ENCODE assay signal across 15 mouse cellular contexts in genomic region chr19:3872373-3872772, GRCm38 (mm10). TPM values are rescaled to one million over a fixed set of nuclear protein-coding genes. Genes with fewer than 3 reads are reported as not detected.
DNase-seq lines count a peak whose midpoint lies in the region; ATAC-seq and TF ChIP-seq lines count a peak whose summit lies in the region.
"Had no signal": no experiment of that assay in that cellular context is flagged by ENCODE, and none has a peak within 500 bp of the region (broad histone marks: within the 10 kb centered on the region; RNA-seq: fewer than 3 reads in every experiment).

No protein-coding gene starts in this region.

- H3K9ac ChIP-seq in hindbrain, postnatal 0 days (replicated peaks; ENCODE audit: low read length), result no peak overlapping the region
- H3K9ac ChIP-seq in midbrain, postnatal 0 days (replicated peaks; ENCODE audit: low read length, poor library complexity, severe bottlenecking), result no peak overlapping the region
- H3K9ac ChIP-seq in midbrain, embryonic 15.5 days, result no peak overlapping the region
- H3K9ac ChIP-seq: liver, embryonic 12.5 days; stomach, embryonic 15.5 days had no signal

- no peaks in the 10 kb centered on the region for H3K36me3 ChIP-seq in hindbrain, postnatal 0 days (ENCODE audit: insufficient read depth, low read length)
- peaks cover 23% of the 10 kb centered on the region for H3K36me3 ChIP-seq in hindbrain, embryonic 10.5 days
- peaks cover 4% of the 10 kb centered on the region; the same call in 1 of the 2 replicates for H3K36me3 ChIP-seq in midbrain, postnatal 0 days (ENCODE audit: insufficient read depth, low read length)
- H3K36me3 ChIP-seq in midbrain, embryonic 15.5 days (replicated peaks), result no peaks in the 10 kb centered on the region

- 42% methylated on average over 4 of the region's 4 CpGs for whole genome bisulfite sequencing in hindbrain, postnatal 0 days
- WGBS in hindbrain, embryonic 10.5 days, result 85% methylated on average over 4 of the region's 4 CpGs
- 60% methylated on average over 4 of the region's 4 CpGs for WGBS in midbrain, postnatal 0 days
- WGBS in midbrain, embryonic 15.5 days, result 59% methylated on average over 4 of the region's 4 CpGs

- H3K4me2 ChIP-seq in hindbrain, postnatal 0 days (ENCODE audit: low read depth, low read length), result no peak overlapping the region
- no peak overlapping the region for H3K4me2 ChIP-seq in midbrain, postnatal 0 days (ENCODE audit: low read depth, low read length, poor library complexity, severe bottlenecking)
- no peak overlapping the region for H3K4me2 ChIP-seq in midbrain, embryonic 15.5 days
- H3K4me2 ChIP-seq: liver, embryonic 12.5 days; stomach, embryonic 15.5 days had no signal

- ATAC-seq in hindbrain, postnatal 0 days, result no peak
- no peak for ATAC-seq in midbrain, postnatal 0 days (ENCODE audit: low FRiP score)
- no peak for ATAC-seq in midbrain, embryonic 15.5 days (replicated peaks)
- ATAC-seq: activated CD4-positive, CD25-positive, alpha-beta regulatory T cell, adult 4 months; hindbrain, embryonic 16.5 days; liver, embryonic 12.5 days had no signal

- no peak overlapping the region for H3K4me3 ChIP-seq in hindbrain, postnatal 0 days (ENCODE audit: low read length)
- no peak overlapping the region for H3K4me3 ChIP-seq in hindbrain, embryonic 10.5 days
- no peak overlapping the region for H3K4me3 ChIP-seq in midbrain, postnatal 0 days (ENCODE audit: low read depth, low read length)
- no peak overlapping the region for H3K4me3 ChIP-seq in midbrain, embryonic 15.5 days
- H3K4me3 ChIP-seq: erythroblast, embryonic 14.5 days; liver, embryonic 12.5 days; megakaryocyte, embryonic 14.5 days; stomach, embryonic 15.5 days had no signal

- H3K9me3 ChIP-seq in hindbrain, postnatal 0 days (ENCODE audit: low read length), result no peaks in the 10 kb centered on the region
- H3K9me3 ChIP-seq in hindbrain, embryonic 10.5 days, result no peaks in the 10 kb centered on the region
- no peaks in the 10 kb centered on the region for H3K9me3 ChIP-seq in midbrain, postnatal 0 days (ENCODE audit: low read length)
- H3K9me3 ChIP-seq in midbrain, embryonic 15.5 days, result no peaks in the 10 kb centered on the region
- H3K9me3 ChIP-seq: liver, embryonic 12.5 days; megakaryocyte, embryonic 14.5 days; stomach, embryonic 15.5 days had no signal

- H3K27me3 ChIP-seq in hindbrain, postnatal 0 days (ENCODE audit: insufficient read depth, low read length), result no peaks in the 10 kb centered on the region
- no peaks in the 10 kb centered on the region for H3K27me3 ChIP-seq in hindbrain, embryonic 10.5 days (ENCODE audit: insufficient read depth, poor library complexity, severe bottlenecking)
- H3K27me3 ChIP-seq in midbrain, postnatal 0 days (ENCODE audit: insufficient read depth, low read length), result no peaks in the 10 kb centered on the region
- H3K27me3 ChIP-seq in midbrain, embryonic 15.5 days (replicated peaks), result no peaks in the 10 kb centered on the region
- H3K27me3 ChIP-seq: liver, embryonic 12.5 days; megakaryocyte, embryonic 14.5 days; stomach, embryonic 15.5 days had no signal

- TF ChIP-seq CTCF in hindbrain, postnatal 0 days (IDR thresholded peaks at IDR 0.05; ENCODE audit: low read depth), result no peak
- TF ChIP-seq CTCF in midbrain, postnatal 0 days (IDR thresholded peaks at IDR 0.05), result no peak

- H3K4me1 ChIP-seq in hindbrain, postnatal 0 days (ENCODE audit: insufficient read depth, low read length), result no peaks in the 10 kb centered on the region
- H3K4me1 ChIP-seq in hindbrain, embryonic 10.5 days (replicated peaks), result no peaks in the 10 kb centered on the region
- no peaks in the 10 kb centered on the region for H3K4me1 ChIP-seq in midbrain, postnatal 0 days (ENCODE audit: insufficient read depth, low read length)
- no peaks in the 10 kb centered on the region for H3K4me1 ChIP-seq in midbrain, embryonic 15.5 days
- H3K4me1 ChIP-seq: liver, embryonic 12.5 days had no signal

- H3K27ac ChIP-seq in hindbrain, postnatal 0 days, result no peak overlapping the region
- no peak overlapping the region for H3K27ac ChIP-seq in hindbrain, embryonic 10.5 days
- H3K27ac ChIP-seq in midbrain, postnatal 0 days (ENCODE audit: low read depth, low read length), result no peak overlapping the region
- no peak overlapping the region for H3K27ac ChIP-seq in midbrain, embryonic 15.5 days
- H3K27ac ChIP-seq: liver, embryonic 12.5 days; stomach, embryonic 15.5 days had no signal

- DNase-seq in adrenal gland, postnatal 14 days, result peak; percentile 57
- DNase-seq in adrenal gland, postnatal 4 days (ENCODE audit: low spot score in 2 of 2), result no peak
- peak; percentile 29 for DNase-seq in hindbrain, postnatal 0 days (ENCODE audit: low spot score)
- no peak for DNase-seq in hindbrain, embryonic 10.5 days (ENCODE audit: low spot score)
- peak; percentile 29 for DNase-seq in midbrain, postnatal 0 days (ENCODE audit: low spot score)
- DNase-seq in kidney, postnatal 36 days, result peak; percentile 64 to 85
- DNase-seq in thymus, postnatal 14 days, result no peak
- DNase-seq: heart, adult 11 months had no signal

RNA-seq across cellular contexts. Expression of gene Chka, which starts 20.8 kb away (rescaled TPM):
- total RNA-seq in adrenal gland, postnatal 14 days (2021), result 52.0 and 82.2 TPM in 2 replicates
- total RNA-seq in adrenal gland, postnatal 4 days (2021), result 10 to 100 TPM; 63.5 to 70.5 TPM
- total RNA-seq in hindbrain, postnatal 0 days (2014; rRNA removed), result 57.3 and 68.9 TPM in 2 replicates
- polyA plus RNA-seq in hindbrain, postnatal 0 days (2015; fragmentation: Nextera tagmentation; extraction: Ambion mirVana), result 53.9 and 57.3 TPM in 2 replicates
- 57.5 and 59.9 TPM in 2 replicates for polyA plus RNA-seq in hindbrain, embryonic 10.5 days (2016; fragmentation: Nextera tagmentation; extraction: Ambion mirVana)
- total RNA-seq in midbrain, postnatal 0 days (2014; rRNA removed), result 62.7 and 69.1 TPM in 2 replicates
- polyA plus RNA-seq in midbrain, postnatal 0 days (2015; fragmentation: Nextera tagmentation; extraction: Ambion mirVana), result 49.6 and 56.3 TPM in 2 replicates
- 65.6 and 66.3 TPM in 2 replicates for polyA plus RNA-seq in midbrain, embryonic 15.5 days (2015; fragmentation: Nextera tagmentation; extraction: Ambion mirVana)

RNA-seq across cellular contexts. Expression of gene Tcirg1, which starts 34.6 kb away (rescaled TPM):
- total RNA-seq in adrenal gland, postnatal 14 days (2021), result 44.3 and 48.8 TPM in 2 replicates
- 10 to 100 TPM; 80.5 to 91.9 TPM for total RNA-seq in adrenal gland, postnatal 4 days (2021)
- total RNA-seq in hindbrain, postnatal 0 days (2014; rRNA removed), result 35.4 and 44.0 TPM in 2 replicates
- polyA plus RNA-seq in hindbrain, postnatal 0 days (2015; fragmentation: Nextera tagmentation; extraction: Ambion mirVana), result 16.8 and 17.3 TPM in 2 replicates
- polyA plus RNA-seq in hindbrain, embryonic 10.5 days (2016; fragmentation: Nextera tagmentation; extraction: Ambion mirVana), result 21.6 and 21.9 TPM in 2 replicates
- 26.0 and 37.5 TPM in 2 replicates for total RNA-seq in midbrain, postnatal 0 days (2014; rRNA removed)
- 13.2 and 14.1 TPM in 2 replicates for polyA plus RNA-seq in midbrain, postnatal 0 days (2015; fragmentation: Nextera tagmentation; extraction: Ambion mirVana)
- polyA plus RNA-seq in midbrain, embryonic 15.5 days (2015; fragmentation: Nextera tagmentation; extraction: Ambion mirVana), result 12.7 and 14.6 TPM in 2 replicates

RNA-seq across cellular contexts. Expression of gene Ndufs8, which starts 40.2 kb away (rescaled TPM):
- total RNA-seq in adrenal gland, postnatal 14 days (2021), result 440 and 447 TPM in 2 replicates
- total RNA-seq in adrenal gland, postnatal 4 days (2021), result 100 to 1,000 TPM; 205 to 212 TPM
- total RNA-seq in hindbrain, postnatal 0 days (2014; rRNA removed), result 212 and 221 TPM in 2 replicates
- 366 and 367 TPM in 2 replicates for polyA plus RNA-seq in hindbrain, postnatal 0 days (2015; fragmentation: Nextera tagmentation; extraction: Ambion mirVana)
- 241 and 279 TPM in 2 replicates for polyA plus RNA-seq in hindbrain, embryonic 10.5 days (2016; fragmentation: Nextera tagmentation; extraction: Ambion mirVana)
- 165 and 197 TPM in 2 replicates for total RNA-seq in midbrain, postnatal 0 days (2014; rRNA removed)
- polyA plus RNA-seq in midbrain, postnatal 0 days (2015; fragmentation: Nextera tagmentation; extraction: Ambion mirVana), result 292 and 333 TPM in 2 replicates
- polyA plus RNA-seq in midbrain, embryonic 15.5 days (2015; fragmentation: Nextera tagmentation; extraction: Ambion mirVana), result 246 and 258 TPM in 2 replicates

RNA-seq across cellular contexts. Expression of gene Aldh3b1, which starts 57.2 kb away (rescaled TPM):
- 57.8 and 73.4 TPM in 2 replicates for total RNA-seq in adrenal gland, postnatal 14 days (2021)
- total RNA-seq in adrenal gland, postnatal 4 days (2021), result 100 to 1,000 TPM; 117 to 121 TPM
- 2.2 and 3.0 TPM in 2 replicates for total RNA-seq in hindbrain, postnatal 0 days (2014; rRNA removed)
- 3.5 and 4.3 TPM in 2 replicates for polyA plus RNA-seq in hindbrain, postnatal 0 days (2015; fragmentation: Nextera tagmentation; extraction: Ambion mirVana)
- 0.71 and 0.81 TPM in 2 replicates for polyA plus RNA-seq in hindbrain, embryonic 10.5 days (2016; fragmentation: Nextera tagmentation; extraction: Ambion mirVana)
- 1.3 and 3.7 TPM in 2 replicates for total RNA-seq in midbrain, postnatal 0 days (2014; rRNA removed)
- polyA plus RNA-seq in midbrain, postnatal 0 days (2015; fragmentation: Nextera tagmentation; extraction: Ambion mirVana), result 2.1 and 2.8 TPM in 2 replicates
- 1.9 TPM in 2 replicates for polyA plus RNA-seq in midbrain, embryonic 15.5 days (2015; fragmentation: Nextera tagmentation; extraction: Ambion mirVana)
- polyA plus RNA-seq: erythroblast, embryonic 14.5 days had no signal

Comparison
In these comparisons a context has a peak if more than half of its experiments do, and no peak if none do; other contexts are left out.
1. DNase-seq: peak in adrenal gland, postnatal 14 days (single experiment), hindbrain, postnatal 0 days (single experiment), midbrain, postnatal 0 days (single experiment) and kidney, postnatal 36 days (2 of 2); none in adrenal gland, postnatal 4 days (0 of 2), hindbrain, embryonic 10.5 days (single experiment) and thymus, postnatal 14 days (single experiment).